Mouse (Mus musculus) kidney, embryonic 16.5 days (tissue): ENCODE results near the gene Armh3. TPM values are rescaled to one million over a fixed set of nuclear protein-coding genes. Genes with fewer than 3 reads are reported as not detected.

Experiments used
- ATAC-seq: fragments of 200-750 bp; cut with Nextera tagmentation; 2 replicates; pipeline ENCODE4 v1.8.0; 2017; ENCODE audit warnings: moderate TSS enrichment; ENCODE audit not compliant: low FRiP score, low TSS enrichment
- H3K27ac ChIP-seq: fragments of 300-500 bp; sonication (generic); 2 replicates; pipeline ENCODE4 v1.5.1; 2014; ENCODE audit warnings: low read length
- H3K27me3 ChIP-seq: fragments of 300-500 bp; sonication (generic); 2 replicates; pipeline ENCODE4 v1.6.1; 2014; ENCODE audit warnings: low read length, control low read depth, mixed read lengths; ENCODE audit not compliant: insufficient read depth
- H3K36me3 ChIP-seq: fragments of 300-500 bp; sonication (generic); 2 replicates; pipeline ENCODE4 v1.6.1; 2014; ENCODE audit warnings: low read length, control low read depth, mixed read lengths; ENCODE audit not compliant: insufficient read depth
- H3K4me1 ChIP-seq: fragments of 300-500 bp; sonication (generic); 2 replicates; pipeline ENCODE4 v1.6.1; 2014; ENCODE audit warnings: low read length, control low read depth, mixed read lengths; ENCODE audit not compliant: insufficient read depth
- H3K4me2 ChIP-seq: fragments of 300-500 bp; sonication (generic); replicated peaks from 2 replicates; pipeline ENCODE4 v1.6.1; 2014; ENCODE audit warnings: low read depth, low read length
- H3K4me3 ChIP-seq: fragments of 300-500 bp; sonication (generic); 2 replicates; pipeline ENCODE4 v1.5.1; 2014; ENCODE audit warnings: mild to moderate bottlenecking, low read length
- H3K9ac ChIP-seq: fragments of 300-500 bp; sonication (generic); replicated peaks from 2 replicates; pipeline ENCODE4 v1.6.1; 2014; ENCODE audit warnings: low read length
- H3K9me3 ChIP-seq: fragments of 300-500 bp; sonication (generic); 2 replicates; pipeline ENCODE4 v1.6.1; 2016; ENCODE audit warnings: low read length, control low read depth
- WGBS: fragments of 180-500 bp; shearing (Covaris S2); extraction: QIAGEN DNeasy Blood & Tissue Kit; methylation state at CpG from one replicate; pipeline ENCODE4 v1.1.7; 2014; 5-methylcytosine and 5-hydroxymethylcytosine counted together
- polyA plus RNA-seq: library from polyadenylated mRNA; unstranded; fragments of >200 nt; fragmentation: Nextera tagmentation; extraction: Ambion mirVana; gene quantifications from 2 replicates; pipeline ENCODE4 v1.2.1, GENCODE M21; 2015

Armh3 gene
- 20.9 and 21.9 TPM in 2 replicates for polyA plus RNA-seq

DNA sequence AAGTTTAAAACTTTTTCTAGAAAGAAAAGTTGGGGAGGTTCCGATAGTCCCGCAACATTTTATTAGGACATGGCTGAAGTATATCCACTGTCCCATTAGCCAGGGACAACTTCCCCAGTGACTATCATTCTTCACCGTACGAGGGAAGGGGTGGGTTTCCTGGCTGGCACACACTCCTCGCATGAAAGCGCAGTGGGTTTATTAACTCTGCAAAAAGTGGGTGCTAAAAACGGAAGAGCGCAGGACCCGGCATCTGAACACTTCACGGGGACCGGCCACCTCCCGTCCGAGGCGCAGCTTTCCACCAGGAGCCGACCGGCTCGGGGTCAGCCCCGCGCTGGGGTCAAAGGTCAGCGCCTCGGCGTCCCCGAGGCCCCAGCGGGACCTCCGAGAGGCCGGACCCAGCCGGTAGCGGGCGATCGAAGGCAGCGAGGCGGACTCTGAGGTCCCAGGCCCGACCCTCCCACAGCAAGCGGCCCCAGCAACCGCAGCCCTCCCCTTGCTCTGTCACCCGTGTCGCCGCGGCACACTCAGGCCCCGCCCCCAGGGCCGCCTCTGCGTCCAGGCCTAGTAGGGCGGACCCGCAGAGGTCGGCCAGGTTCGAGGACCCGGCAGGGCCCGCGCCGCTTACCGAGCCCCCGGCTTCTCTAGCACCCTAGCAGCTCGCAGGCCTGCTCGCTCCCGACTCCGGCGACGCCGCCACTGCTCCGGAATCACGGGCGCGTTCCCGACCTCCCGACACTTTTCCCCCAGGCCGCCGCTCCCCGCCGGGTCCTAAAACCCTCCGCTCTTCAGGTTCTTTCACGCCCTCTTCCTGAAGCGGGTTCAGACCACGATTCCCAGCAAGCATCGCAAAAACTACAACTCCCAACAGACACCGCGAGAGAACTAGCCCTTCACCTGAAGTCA lies at the start of gene Armh3:
Gene Armh3 (minus strand): TSS at position 704 of the 909 bp plus-strand sequence.
- H3K9me3 ChIP-seq, result peaks cover 7% of the 10 kb centered on the region; the same call in 1 of the 2 replicates
- 2% methylated on average over 63 of the region's 76 CpGs for WGBS
- ATAC-seq, result peak; percentile 96

DNA sequence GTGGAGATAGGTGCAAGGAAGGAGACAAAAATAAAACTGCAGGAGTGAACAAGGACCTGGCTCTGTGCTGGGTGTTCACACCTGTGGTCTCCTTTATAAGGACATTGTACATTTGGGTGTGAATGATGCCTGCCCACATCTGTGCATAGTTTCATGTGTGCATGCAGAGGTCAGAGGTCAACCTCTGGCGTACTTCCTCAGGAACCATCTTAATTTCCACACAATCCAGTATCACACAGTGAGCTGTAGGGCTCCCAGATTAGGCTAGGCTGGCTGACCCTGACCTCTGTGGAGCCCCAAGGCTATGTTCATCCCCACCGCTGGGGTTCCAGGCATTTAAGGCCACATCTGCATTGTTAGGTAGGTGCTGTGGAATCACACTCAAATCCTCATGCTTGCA lies 49.1 kb upstream of the Armh3 start:
- Histone ChIP-seq H3K27ac (peak overlapping the region; percentile 24; the same call in 1 of the 2 replicates), H3K9me3 (no peaks in the 10 kb centered on the region), H3K4me2 (no peak overlapping the region), H3K27me3 (no peaks in the 10 kb centered on the region), H3K4me3 (no peak overlapping the region), H3K9ac (no peak overlapping the region), H3K36me3 (no peaks in the 10 kb centered on the region), H3K4me1 (peaks cover 37% of the 10 kb centered on the region)
- ATAC-seq, result no peak
- 86% methylated on average over 2 of the region's 2 CpGs for WGBS

More for the DNA sequence above, at the start of gene Armh3:
- peak within 1 kb of the TSS; percentile 59 for H3K4me2 ChIP-seq
- peak within 1 kb of the TSS; percentile 97 for H3K27ac ChIP-seq
- peak within 1 kb of the TSS; percentile 77 for H3K4me3 ChIP-seq
- H3K36me3 ChIP-seq, result peaks cover 16% of the 10 kb centered on the region
- peaks cover 8% of the 10 kb centered on the region for H3K4me1 ChIP-seq
- H3K27me3 ChIP-seq, result no peaks in the 10 kb centered on the region
- H3K9ac ChIP-seq, result peak within 1 kb of the TSS; percentile 89

- Histone ChIP-seq H3K4me3 (peak overlapping the region; percentile 99; the same call in 1 of the 2 replicates), H3K4me1 (peaks cover 45% of the 10 kb centered on the region)
Observed at GRCm38 (mm10) chr19:46046621-46047025, 48.3 kb upstream of the Armh3 start.

DNA sequence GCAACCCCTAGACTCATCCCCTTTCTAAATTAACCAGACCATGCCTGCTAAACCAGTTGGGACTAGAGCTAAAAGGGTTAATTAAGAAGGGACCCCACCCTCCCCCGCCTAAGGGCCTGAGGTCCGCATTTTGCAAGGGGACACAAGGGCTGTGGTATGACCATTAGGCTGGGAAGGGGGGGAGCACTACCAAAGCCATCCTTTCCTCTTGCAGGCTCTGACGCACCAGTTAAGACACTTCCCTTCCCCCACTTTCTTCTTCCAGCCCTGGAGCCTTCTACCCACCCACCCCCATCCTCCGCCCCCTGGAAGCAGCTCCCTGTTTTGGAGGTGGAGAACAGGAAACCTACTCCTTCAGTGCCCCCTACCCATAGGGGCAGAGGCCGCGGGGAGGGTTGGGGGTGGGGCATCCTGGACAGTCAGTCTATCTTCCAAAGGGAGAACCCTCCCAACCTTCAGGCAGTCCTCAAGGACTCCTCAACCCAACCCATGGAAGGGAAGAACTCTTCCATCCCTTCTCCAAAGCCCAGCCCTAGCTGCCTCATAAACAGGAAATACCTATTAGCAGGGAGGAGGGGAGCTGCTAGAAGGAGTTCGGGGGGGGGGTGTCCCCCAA lies 47.5 kb upstream of the Armh3 start:
- peak overlapping the region; percentile 93 for H3K4me2 ChIP-seq
- no peaks in the 10 kb centered on the region for H3K36me3 ChIP-seq
- ATAC-seq, result peak; percentile 54
- WGBS, result under 1% methylated on average over 7 of the region's 7 CpGs
- H3K9me3 ChIP-seq, result no peaks in the 10 kb centered on the region
- H3K4me1 ChIP-seq, result peaks cover 54% of the 10 kb centered on the region
- peak overlapping the region; percentile 99 for H3K4me3 ChIP-seq
- peak overlapping the region; percentile 98 for H3K27ac ChIP-seq
- peak overlapping the region; percentile 98 for H3K9ac ChIP-seq
- H3K27me3 ChIP-seq, result no peaks in the 10 kb centered on the region

More at GRCm38 (mm10) chr19:46046621-46047025, 48.3 kb upstream of the Armh3 start:
- H3K9me3 ChIP-seq, result no peaks in the 10 kb centered on the region
- ATAC-seq, result no peak
- H3K27ac ChIP-seq, result peak overlapping the region; percentile 98
- peak overlapping the region; percentile 93 for H3K4me2 ChIP-seq
- WGBS, result 11% methylated on average over 10 of the region's 10 CpGs
- H3K9ac ChIP-seq, result no peak overlapping the region
- no peaks in the 10 kb centered on the region for H3K36me3 ChIP-seq
- H3K27me3 ChIP-seq, result no peaks in the 10 kb centered on the region

GRCm38 (mm10) chr19:46044993-46045695 lies 46.9 kb upstream of the Armh3 start, which contains the start of gene Ldb1:
TSS of gene Ldb1 (minus strand) at chr19:46045214.
- under 1% methylated on average over 65 of the region's 84 CpGs for WGBS
- H3K4me1 ChIP-seq, result peaks cover 60% of the 10 kb centered on the region

DNA sequence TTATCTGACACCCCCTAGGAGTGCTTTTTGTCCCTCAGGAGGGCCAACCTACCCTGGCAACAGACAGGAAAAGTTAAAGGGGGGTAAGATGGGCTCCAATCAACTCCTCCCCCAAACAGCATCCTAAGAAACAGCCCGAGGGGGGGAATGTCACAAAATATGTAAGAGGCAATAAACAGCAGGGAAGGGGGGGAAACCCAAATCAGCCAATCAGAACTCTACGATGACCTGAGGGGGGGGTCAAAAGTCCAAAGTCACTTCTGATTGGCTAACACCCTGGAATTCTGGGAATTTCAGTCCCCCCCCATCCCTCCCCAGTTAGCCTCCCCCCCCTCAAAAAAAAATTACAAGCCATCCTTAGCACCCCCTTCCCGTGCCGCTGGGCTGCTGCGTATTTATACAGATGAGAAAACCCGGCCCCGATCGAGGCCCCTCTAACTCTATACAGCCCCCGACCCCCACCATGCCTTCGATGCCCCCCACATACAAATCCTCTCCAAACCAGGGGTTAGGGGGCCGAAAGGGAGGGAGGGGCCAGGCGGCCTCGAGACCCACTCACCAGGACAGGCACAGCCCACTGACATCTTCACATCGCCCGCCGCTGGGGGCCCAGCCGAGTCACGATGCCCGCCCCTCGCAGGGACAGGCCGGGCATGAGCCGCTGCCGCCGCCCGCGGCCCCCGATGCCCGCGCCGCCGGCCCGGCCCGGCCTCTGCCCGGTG lies 46.1 kb upstream of the Armh3 start, which contains the start of gene Pprc1:
Gene Pprc1 (plus strand): TSS at position 616 of the 722 bp plus-strand sequence.
- peaks cover 66% of the 10 kb centered on the region for H3K4me1 ChIP-seq
- H3K4me3 ChIP-seq, result peak within 1 kb of the TSS; percentile 99
- ATAC-seq, result 0 out of 2 replicates have a peak, but pooled peaks have one; percentile 0
- H3K9me3 ChIP-seq, result no peaks in the 10 kb centered on the region
- H3K4me2 ChIP-seq, result peak within 1 kb of the TSS; percentile 93
- under 1% methylated on average over 21 of the region's 34 CpGs for WGBS
- peak within 1 kb of the TSS; percentile 98 for H3K27ac ChIP-seq
- no peaks in the 10 kb centered on the region for H3K36me3 ChIP-seq
- H3K27me3 ChIP-seq, result no peaks in the 10 kb centered on the region
- peak within 1 kb of the TSS; percentile 98 for H3K9ac ChIP-seq

More at GRCm38 (mm10) chr19:46044993-46045695, 46.9 kb upstream of the Armh3 start, which contains the start of gene Ldb1:
- H3K9ac ChIP-seq, result peak within 1 kb of the TSS; percentile 98
- ATAC-seq, result peak; percentile 75
- peak within 1 kb of the TSS; percentile 99 for H3K4me3 ChIP-seq
- no peaks in the 10 kb centered on the region for H3K27me3 ChIP-seq
- H3K4me2 ChIP-seq, result peak within 1 kb of the TSS; percentile 93
- no peaks in the 10 kb centered on the region for H3K36me3 ChIP-seq
- H3K9me3 ChIP-seq, result no peaks in the 10 kb centered on the region
- H3K27ac ChIP-seq, result peak within 1 kb of the TSS; percentile 98

DNA sequence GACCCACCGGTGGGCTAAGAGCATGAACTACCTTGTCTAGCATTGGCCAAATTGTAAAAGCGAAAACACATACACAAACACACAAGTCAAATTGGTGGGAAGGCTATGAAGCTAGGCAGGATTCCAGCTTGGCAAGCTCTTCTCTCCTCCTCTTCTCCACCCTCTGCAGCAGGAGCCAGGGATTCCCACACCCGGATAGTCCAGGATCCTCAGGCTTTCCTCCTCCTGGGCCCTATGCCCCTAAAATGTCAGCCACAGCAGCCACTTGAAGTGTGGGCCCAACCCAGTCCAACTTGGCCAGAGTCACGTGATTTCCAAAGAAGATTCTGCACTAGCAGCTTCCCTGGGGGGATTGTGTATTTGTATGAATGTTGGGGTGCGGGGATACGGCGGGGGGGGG lies 45.1 kb upstream of the Armh3 start:
- H3K36me3 ChIP-seq, result no peaks in the 10 kb centered on the region
- WGBS, result 63% methylated on average over 7 of the region's 7 CpGs
- H3K27me3 ChIP-seq, result no peaks in the 10 kb centered on the region
- H3K4me2 ChIP-seq, result peak overlapping the region; percentile 93
- H3K4me3 ChIP-seq, result peak overlapping the region; percentile 99
- no peak for ATAC-seq
- H3K27ac ChIP-seq, result peak overlapping the region; percentile 98; the same call in 1 of the 2 replicates
- H3K9me3 ChIP-seq, result no peaks in the 10 kb centered on the region
- peak overlapping the region; percentile 98 for H3K9ac ChIP-seq
- H3K4me1 ChIP-seq, result peaks cover 69% of the 10 kb centered on the region

DNA sequence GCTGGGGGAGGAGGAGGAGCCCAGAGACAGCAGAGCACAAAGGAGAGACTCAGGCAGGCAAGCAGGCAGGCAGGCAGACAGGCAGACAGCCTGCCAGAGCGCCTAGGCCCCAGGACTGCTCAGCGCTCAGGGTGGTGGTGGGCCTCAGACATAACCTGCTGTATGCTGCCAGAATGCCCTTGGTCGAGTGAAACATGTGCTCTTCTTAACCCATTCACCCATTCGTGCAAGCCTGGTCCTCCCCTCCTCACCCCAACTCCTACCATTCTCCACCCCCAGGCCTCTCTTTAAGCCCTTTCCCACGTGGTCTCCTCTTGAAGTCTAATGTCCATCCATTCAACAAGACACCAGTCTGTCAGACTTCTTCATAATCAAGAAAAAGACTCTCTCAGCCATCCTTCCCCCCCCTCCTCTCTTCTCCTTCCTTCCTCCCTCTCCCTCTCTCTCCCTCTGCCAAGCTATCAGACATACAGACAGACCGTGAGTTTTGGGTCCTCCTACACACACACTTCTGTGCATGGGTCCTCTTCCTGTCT lies 44.3 kb upstream of the Armh3 start:
- no peaks in the 10 kb centered on the region for H3K9me3 ChIP-seq
- no peaks in the 10 kb centered on the region for H3K36me3 ChIP-seq
- no peaks in the 10 kb centered on the region for H3K27me3 ChIP-seq
- peak overlapping the region; percentile 98 for H3K9ac ChIP-seq
- H3K27ac ChIP-seq, result peak overlapping the region; percentile 98
- H3K4me2 ChIP-seq, result peak overlapping the region; percentile 93
- WGBS, result 4% methylated on average over 6 of the region's 6 CpGs
- H3K4me1 ChIP-seq, result peaks cover 77% of the 10 kb centered on the region
- peak overlapping the region; percentile 99 for H3K4me3 ChIP-seq
- no peak for ATAC-seq
